Mouse (Mus musculus) olfactory bulb, adult 2 months (tissue): ENCODE results near the gene Zc3h4.

Experiments used
- CTCF ChIP-seq: fragments of 200-500 bp; IDR thresholded peaks from 2 replicates; pipeline ENCODE4 v1.5.1; 2012; ENCODE audit warnings: low read depth, mild to moderate bottlenecking, low read length, moderate library complexity; ENCODE audit not compliant: insufficient read depth
- POLR2A ChIP-seq: fragments of 200-500 bp; IDR thresholded peaks from 2 replicates; pipeline ENCODE4 v1.6.1; 2012; ENCODE audit warnings: mild to moderate bottlenecking, low read depth, low read length, moderate library complexity; ENCODE audit not compliant: insufficient read depth

- TF ChIP-seq POLR2A = no peak
- no peak for TF ChIP-seq CTCF
Measured at GRCm38 (mm10) chr7:16376505-16376904, 24.2 kb upstream of the Zc3h4 start.
